Mouse (Mus musculus) stomach, postnatal 0 days (tissue): Measurements from ENCODE around the gene Prmt3.

Source experiments
- CTCF ChIP-seq: IDR thresholded peaks from 2 replicates; pipeline ENCODE4 v1.5.1; 2016; ENCODE audit warnings: antibody characterized with exemption, low read depth, mild to moderate bottlenecking, moderate library complexity
- EP300 ChIP-seq: optimal IDR thresholded peaks from 2 replicates; pipeline ENCODE3; 2016; ENCODE audit warnings: antibody characterized with exemption

DNA sequence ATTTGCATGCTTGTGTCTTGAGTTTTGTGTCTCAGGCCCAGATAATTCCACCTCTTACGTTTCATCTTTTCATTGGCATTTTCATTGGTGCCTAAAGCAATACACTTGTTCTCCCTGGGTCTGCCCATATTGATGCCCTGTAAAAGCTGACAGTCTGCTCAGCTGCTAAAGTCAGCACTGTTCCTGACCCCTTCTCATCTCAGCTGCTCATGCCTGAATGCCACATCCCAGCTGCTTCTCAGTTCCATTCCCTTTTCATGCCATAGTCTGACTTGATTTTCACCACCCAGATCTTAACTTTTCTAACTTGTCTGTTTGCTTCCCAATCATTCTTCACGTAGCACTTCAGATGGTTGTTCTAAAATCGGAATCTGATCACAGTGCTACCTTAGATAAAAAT lies 47.3 kb downstream of the Prmt3 start:
- TF ChIP-seq EP300 (no peak), CTCF (no peak)
